Mouse (Mus musculus) heart, adult 2 months (tissue): Measurements from ENCODE around the gene Tmprss13. TPM values are rescaled to one million over a fixed set of nuclear protein-coding genes. Genes with fewer than 3 reads are reported as not detected.

Source experiments
- DNase-seq, 2 experiments: peaks; one replicate each; pipeline ENCODE4 v3.0.0; 2021
- H3K27ac ChIP-seq: fragments of 200-600 bp; 2 replicates; pipeline ENCODE4 v1.8.1; 2022
- H3K27me3 ChIP-seq: fragments of 200-500 bp; 2 replicates; pipeline ENCODE4 v1.6.1; 2012; ENCODE audit warnings: mild to moderate bottlenecking, low read length, inconsistent platforms, mixed read lengths; ENCODE audit not compliant: control insufficient read depth, insufficient read depth
- H3K36me3 ChIP-seq: fragments of 200-500 bp; 2 replicates; pipeline ENCODE4 v1.6.1; 2012; ENCODE audit warnings: low read length, inconsistent platforms; ENCODE audit not compliant: control insufficient read depth, insufficient read depth
- H3K4me1 ChIP-seq: fragments of 200-500 bp; 2 replicates; pipeline ENCODE4 v1.6.1; 2011; ENCODE audit warnings: low read length; ENCODE audit not compliant: control insufficient read depth, insufficient read depth
- H3K4me3 ChIP-seq: fragments of 200-600 bp; 2 replicates; pipeline ENCODE4 v1.8.1; 2022
- H3K79me2 ChIP-seq: fragments of 200-500 bp; replicated peaks from 2 replicates; pipeline ENCODE4 v1.6.1; 2012; ENCODE audit warnings: mild to moderate bottlenecking, inconsistent platforms, low read length, moderate library complexity, mixed read lengths; ENCODE audit not compliant: control insufficient read depth, insufficient read depth
- H3K9ac ChIP-seq: fragments of 200-500 bp; 2 replicates; pipeline ENCODE4 v1.6.1; 2012; ENCODE audit warnings: low read depth, mild to moderate bottlenecking, control low read depth, inconsistent platforms, low read length, mixed read lengths
- CTCF ChIP-seq: fragments of 200-600 bp; IDR thresholded peaks from 2 replicates; pipeline ENCODE4 v1.8.1; 2022; ENCODE audit warnings: antibody characterized with exemption, mild to moderate bottlenecking, moderate library complexity
- EP300 ChIP-seq: fragments of 200-500 bp; IDR thresholded peaks from 2 replicates; pipeline ENCODE4 v1.6.1; 2011; ENCODE audit warnings: low read depth, low read length, control low read depth; ENCODE audit not compliant: insufficient read depth
- POLR2A ChIP-seq: fragments of 200-500 bp; IDR thresholded peaks from 2 replicates; pipeline ENCODE4 v1.6.1; 2011; ENCODE audit warnings: mild to moderate bottlenecking, low read depth, low read length, control low read depth; ENCODE audit not compliant: insufficient read depth
- WGBS: fragments of 180-500 bp; shearing (Covaris S2); methylation state at CpG from one replicate; pipeline ENCODE4 v1.1.7; 2018; 5-methylcytosine and 5-hydroxymethylcytosine counted together
- intact Hi-C: fragments of 180-260 bp; cut with DNase I; formaldehyde crosslinking; loops from one replicate; pipeline ENCODE4 v1.15.1; 2025
- long read RNA-seq: library from polyadenylated mRNA; stranded (forward); transcript quantifications from one replicate; pipeline ENCODE4 v2.0.0, GENCODE M21; 2021
- polyA plus RNA-seq: library from polyadenylated mRNA; depleted of rRNA; stranded (reverse); fragments of >200 nt; gene quantifications from 2 replicates; pipeline ENCODE4 v1.2.3, GENCODE M21; 2012; rRNA removed
- total RNA-seq, 2 experiments: library from RNA; stranded (reverse); gene quantifications; 2 replicates each; pipeline ENCODE4 v1.2.3; 2021

Tmprss13 gene
- total RNA-seq (1 to 10 TPM; 5.4 to 6.9 TPM), polyA plus RNA-seq (0.94 and 6.9 TPM in 2 replicates)
- long read RNA-seq, partial matches to known transcripts, result 3 of 3 reads
- long read RNA-seq, other reads (novel, unspliced or antisense), result 0 of 3 reads

DNA sequence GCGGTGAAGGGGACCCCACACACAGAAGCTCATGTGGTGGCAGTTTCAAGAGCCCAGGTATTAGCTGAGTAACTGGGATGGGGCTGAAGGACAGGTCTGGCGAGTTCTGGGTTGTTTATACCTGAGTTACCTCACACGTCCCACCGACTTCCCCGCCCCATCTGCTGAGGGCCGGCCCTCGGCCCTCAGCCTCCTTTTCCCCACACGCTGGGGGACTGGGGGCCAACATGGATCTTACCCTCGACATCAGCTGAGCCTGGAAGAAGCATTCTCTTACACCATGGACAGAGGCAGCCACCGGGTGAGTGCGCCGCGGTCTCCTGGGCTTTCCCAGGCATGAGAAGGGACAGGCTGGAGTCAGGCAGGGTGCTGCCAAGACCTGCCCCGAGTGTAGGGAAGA, at the start of gene Tmprss13:
Gene Tmprss13, plus strand, starts transcription at position 246 of the 400 bp plus-strand sequence.
- no peak within 1 kb of the TSS for H3K27ac ChIP-seq
- WGBS, result 26% methylated on average over 14 of the region's 14 CpGs
- H3K27me3 ChIP-seq, result no peaks in the 10 kb centered on the region
- no peaks in the 10 kb centered on the region for H3K79me2 ChIP-seq
- no peaks in the 10 kb centered on the region for H3K36me3 ChIP-seq
- H3K4me1 ChIP-seq, result no peaks in the 10 kb centered on the region
- intact Hi-C loops, result no loop called here
- H3K4me3 ChIP-seq, result no peak within 1 kb of the TSS
- no peak for DNase-seq
- no peak within 1 kb of the TSS for H3K9ac ChIP-seq
- TF ChIP-seq EP300, result no peak
- TF ChIP-seq CTCF, result no peak
- no peak for TF ChIP-seq POLR2A

DNA sequence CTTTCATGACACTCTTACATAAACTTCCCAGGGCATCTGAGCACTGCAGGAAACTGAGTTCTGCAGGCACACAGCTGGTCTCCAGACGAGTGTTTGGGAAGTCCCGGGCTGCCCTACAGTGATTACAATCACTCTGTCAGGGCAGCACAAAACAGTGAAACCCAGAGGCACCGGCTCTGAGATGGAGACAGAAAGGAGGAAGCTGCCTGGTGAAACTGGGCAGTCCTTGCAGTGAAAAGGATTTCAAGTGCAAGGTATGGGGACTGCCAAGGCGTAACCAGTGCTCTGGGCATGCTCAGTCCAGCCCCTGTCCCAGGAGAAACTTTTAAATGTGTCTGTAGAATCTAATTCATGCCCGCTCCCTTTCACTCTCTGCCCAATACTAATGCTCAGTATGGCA, 46.7 kb upstream of the Tmprss13 start:
- Histone ChIP-seq H3K36me3 (no peaks in the 10 kb centered on the region), H3K4me3 (no peak overlapping the region), H3K27me3 (no peaks in the 10 kb centered on the region; the same call in 1 of the 2 replicates), H3K4me1 (no peaks in the 10 kb centered on the region), H3K9ac (no peak overlapping the region), H3K27ac (no peak overlapping the region), H3K79me2 (no peaks in the 10 kb centered on the region)
- TF ChIP-seq EP300 (no peak), CTCF (no peak), POLR2A (no peak)
- intact Hi-C loops, result no loop called here
- 39% methylated on average over 5 of the region's 5 CpGs for WGBS
- peak in 1 of 2 experiments; percentile 57 for DNase-seq

- WGBS, result 69% methylated on average over 4 of the region's 4 CpGs
- no peak overlapping the region for H3K9ac ChIP-seq
- intact Hi-C loops, result no loop called here
Observed at GRCm38 (mm10) chr9:45274218-45274617, 44.7 kb upstream of the Tmprss13 start.

DNA sequence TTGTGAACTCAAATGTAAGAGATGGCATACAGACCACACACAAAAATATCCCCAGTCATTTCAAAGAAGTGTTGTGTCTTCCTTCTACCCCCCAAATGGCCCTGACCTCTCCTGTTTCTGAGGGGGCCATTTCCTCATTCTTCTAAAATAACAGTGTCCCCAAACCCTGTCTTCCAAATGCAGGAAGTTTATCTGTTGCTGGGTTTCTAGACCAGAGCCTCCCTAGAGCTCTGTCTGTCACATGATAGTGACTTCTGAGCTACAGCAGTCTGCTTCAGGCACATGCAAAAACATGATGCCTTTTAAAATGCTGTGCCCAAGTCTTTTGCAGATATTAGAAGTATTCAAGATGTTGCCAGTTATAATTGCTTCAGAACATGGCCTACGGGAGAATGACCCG, 44.3 kb upstream of the Tmprss13 start:
- no peaks in the 10 kb centered on the region for H3K36me3 ChIP-seq
- 89% methylated on average over 2 of the region's 2 CpGs for WGBS
- no peak for DNase-seq
- H3K4me1 ChIP-seq, result no peaks in the 10 kb centered on the region
- no peak overlapping the region for H3K9ac ChIP-seq
- TF ChIP-seq CTCF (no peak), EP300 (no peak), POLR2A (no peak)
- intact Hi-C loops, result no loop called here
- no peak overlapping the region for H3K4me3 ChIP-seq
- no peaks in the 10 kb centered on the region for H3K27me3 ChIP-seq
- no peak overlapping the region for H3K27ac ChIP-seq
- H3K79me2 ChIP-seq, result no peaks in the 10 kb centered on the region

More at GRCm38 (mm10) chr9:45274218-45274617, 44.7 kb upstream of the Tmprss13 start:
- no peak overlapping the region for H3K27ac ChIP-seq
- DNase-seq, result no peak
- TF ChIP-seq CTCF, result no peak
- TF ChIP-seq POLR2A, result no peak
- TF ChIP-seq EP300, result no peak
- H3K36me3 ChIP-seq, result no peaks in the 10 kb centered on the region
- H3K4me3 ChIP-seq, result no peak overlapping the region
- H3K27me3 ChIP-seq, result no peaks in the 10 kb centered on the region
- no peaks in the 10 kb centered on the region for H3K4me1 ChIP-seq
- H3K79me2 ChIP-seq, result no peaks in the 10 kb centered on the region

GRCm38 (mm10) chr9:45280059-45280458, 38.8 kb upstream of the Tmprss13 start:
- H3K79me2 ChIP-seq, result no peaks in the 10 kb centered on the region
- H3K9ac ChIP-seq, result no peak overlapping the region
- intact Hi-C loops, result no loop called here
- H3K4me3 ChIP-seq, result no peak overlapping the region
- no peaks in the 10 kb centered on the region for H3K27me3 ChIP-seq
- no peak for TF ChIP-seq CTCF
- no peak for TF ChIP-seq EP300
- TF ChIP-seq POLR2A, result no peak
- H3K27ac ChIP-seq, result no peak overlapping the region
- no peak for DNase-seq
- 0 out of 2 replicates have a peak, but pooled peaks cover 1% of the 10 kb centered on the region for H3K4me1 ChIP-seq
- H3K36me3 ChIP-seq, result no peaks in the 10 kb centered on the region
- WGBS, result 63% methylated on average over 3 of the region's 3 CpGs

GRCm38 (mm10) chr9:45280891-45281290, 38.0 kb upstream of the Tmprss13 start:
- Histone ChIP-seq H3K27ac (no peak overlapping the region), H3K9ac (no peak overlapping the region), H3K79me2 (no peaks in the 10 kb centered on the region), H3K27me3 (no peaks in the 10 kb centered on the region), H3K4me3 (no peak overlapping the region), H3K36me3 (no peaks in the 10 kb centered on the region), H3K4me1 (0 out of 2 replicates have a peak, but pooled peaks cover 1% of the 10 kb centered on the region)
- TF ChIP-seq CTCF (no peak), EP300 (no peak), POLR2A (no peak)
- WGBS, result 69% methylated on average over 3 of the region's 3 CpGs
- intact Hi-C loops, result no loop called here
- DNase-seq, result no peak
